Mouse (Mus musculus): Measurements from ENCODE around the gene Itgb1bp1.

GRCm38 (mm10) chr12:21301932-21302331 lies 15.8 kb upstream of the Itgb1bp1 start:
- TF ChIP-seq USF1 (IDR thresholded peaks at IDR 0.05; ENCODE audit: low read depth) (no peak), CTCF (IDR thresholded peaks at IDR 0.05; ENCODE audit: control insufficient read depth, insufficient read depth, insufficient read length) (no peak), CEBPB (IDR thresholded peaks at IDR 0.05; ENCODE audit: low read depth) (no peak), MYOG (IDR thresholded peaks at IDR 0.05; ENCODE audit: control insufficient read depth, extremely low read depth, insufficient read length) (no peak)

All from C2C12 (cell line).